Mouse (Mus musculus) stomach, embryonic 14.5 days (tissue): ENCODE measurements around the gene Spata31d1b. TPM values are rescaled to one million over a fixed set of nuclear protein-coding genes. Genes with fewer than 3 reads are reported as not detected.

ENCODE experiments used
- ATAC-seq: fragments of 200-750 bp; cut with Nextera tagmentation; 2 replicates; pipeline ENCODE4 v1.8.0; 2017; ENCODE audit warnings: low read depth, moderate TSS enrichment; ENCODE audit not compliant: insufficient number of reproducible peaks, insufficient read depth, low FRiP score
- H3K27ac ChIP-seq: fragments of 300-500 bp; sonication (generic); 2 replicates; pipeline ENCODE4 v1.5.1; 2014; ENCODE audit warnings: mild to moderate bottlenecking, low read length, moderate library complexity, mixed read lengths
- H3K27me3 ChIP-seq: fragments of 300-500 bp; sonication (generic); 2 replicates; pipeline ENCODE4 v1.6.1; 2014; ENCODE audit warnings: low read length, control low read depth, mixed read lengths; ENCODE audit not compliant: control insufficient read depth, insufficient read depth
- H3K36me3 ChIP-seq: fragments of 300-500 bp; sonication (generic); 2 replicates; pipeline ENCODE4 v1.6.1; 2014; ENCODE audit warnings: mild to moderate bottlenecking, control low read depth, low read length, moderate library complexity, mixed read lengths; ENCODE audit not compliant: control insufficient read depth, insufficient read depth
- H3K4me1 ChIP-seq: fragments of 300-500 bp; sonication (generic); 2 replicates; pipeline ENCODE4 v1.6.1; 2014; ENCODE audit warnings: low read length, control low read depth, mixed read lengths; ENCODE audit not compliant: control insufficient read depth, insufficient read depth
- H3K4me2 ChIP-seq: fragments of 300-500 bp; sonication (generic); replicated peaks from 2 replicates; pipeline ENCODE4 v1.6.1; 2014; ENCODE audit warnings: low read depth, low read length, control low read depth
- H3K4me3 ChIP-seq: fragments of 300-500 bp; sonication (generic); 2 replicates; pipeline ENCODE4 v1.5.1; 2014; ENCODE audit warnings: low read depth, low read length, control low read depth
- H3K9ac ChIP-seq: fragments of 300-500 bp; sonication (generic); replicated peaks from 2 replicates; pipeline ENCODE4 v1.6.1; 2014; ENCODE audit warnings: low read depth, mild to moderate bottlenecking, control low read depth, low read length, moderate library complexity, mixed read lengths
- H3K9me3 ChIP-seq: fragments of 300-500 bp; sonication (generic); 2 replicates; pipeline ENCODE4 v1.6.1; 2016; ENCODE audit warnings: low read depth, low read length, control low read depth; ENCODE audit not compliant: control insufficient read depth
- WGBS: fragments of 180-500 bp; shearing (Covaris S2); extraction: QIAGEN DNeasy Blood & Tissue Kit; methylation state at CpG from one replicate; pipeline ENCODE4 v1.1.7; 2014; 5-methylcytosine and 5-hydroxymethylcytosine counted together
- polyA plus RNA-seq: library from polyadenylated mRNA; unstranded; fragments of >200 nt; fragmentation: Nextera tagmentation; extraction: Ambion mirVana; gene quantifications from 2 replicates; pipeline ENCODE4 v1.2.1, GENCODE M21; 2014

Spata31d1b gene
- polyA plus RNA-seq, 1 experiment from 2014 or later: not detected

GRCm38 (mm10) chr13:59745462-59745861 lies 33.4 kb downstream of the Spata31d1b start:
- WGBS: 79% methylated on average over 6 of the region's 6 CpGs

GRCm38 (mm10) chr13:59746164-59746563 lies 34.1 kb downstream of the Spata31d1b start:
- Histone ChIP-seq H3K4me1 (no peaks in the 10 kb centered on the region), H3K36me3 (no peaks in the 10 kb centered on the region), H3K9ac (no peak overlapping the region), H3K4me2 (no peak overlapping the region), H3K9me3 (no peaks in the 10 kb centered on the region), H3K27ac (no peak overlapping the region), H3K27me3 (no peaks in the 10 kb centered on the region), H3K4me3 (no peak overlapping the region)
- no peak for ATAC-seq
- WGBS: 60% methylated on average over 6 of the region's 6 CpGs

More at GRCm38 (mm10) chr13:59745462-59745861, 33.4 kb downstream of the Spata31d1b start:
- Histone ChIP-seq H3K4me3 (no peak overlapping the region), H3K27me3 (no peaks in the 10 kb centered on the region), H3K9me3 (no peaks in the 10 kb centered on the region), H3K36me3 (no peaks in the 10 kb centered on the region), H3K4me2 (no peak overlapping the region), H3K27ac (no peak overlapping the region), H3K4me1 (no peaks in the 10 kb centered on the region), H3K9ac (no peak overlapping the region)
- no peak for ATAC-seq

- no peaks in the 10 kb centered on the region for H3K4me1 ChIP-seq
- no peaks in the 10 kb centered on the region for H3K36me3 ChIP-seq
- WGBS: 82% methylated on average over 9 of the region's 9 CpGs
- H3K27ac ChIP-seq: no peak within 1 kb of the TSS
- H3K4me2 ChIP-seq: no peak within 1 kb of the TSS
- no peak within 1 kb of the TSS for H3K4me3 ChIP-seq
- ATAC-seq: no peak
- no peaks in the 10 kb centered on the region for H3K27me3 ChIP-seq
- no peak within 1 kb of the TSS for H3K9ac ChIP-seq
- no peaks in the 10 kb centered on the region for H3K9me3 ChIP-seq
These were observed 34.6 kb downstream of the Spata31d1b start, which contains the start of gene 1700014D04Rik for GRCm38 (mm10) chr13:59746711-59747110. TSS of gene 1700014D04Rik (minus strand) at chr13:59746752.

- H3K4me1 ChIP-seq: no peaks in the 10 kb centered on the region
- H3K27ac ChIP-seq: no peak overlapping the region
- no peaks in the 10 kb centered on the region for H3K27me3 ChIP-seq
- no peaks in the 10 kb centered on the region; the same call in 1 of the 2 replicates for H3K36me3 ChIP-seq
- no peak overlapping the region for H3K9ac ChIP-seq
- ATAC-seq: no peak
- no peak overlapping the region for H3K4me3 ChIP-seq
- no peaks in the 10 kb centered on the region for H3K9me3 ChIP-seq
- no peak overlapping the region for H3K4me2 ChIP-seq
- WGBS: 68% methylated on average over 12 of the region's 12 CpGs
These were observed 38.2 kb downstream of the Spata31d1b start for GRCm38 (mm10) chr13:59750310-59750709.

GRCm38 (mm10) chr13:59756906-59757305 lies 44.8 kb downstream of the Spata31d1b start:
- no peak overlapping the region for H3K9ac ChIP-seq
- peaks cover 23% of the 10 kb centered on the region for H3K36me3 ChIP-seq
- H3K4me2 ChIP-seq: no peak overlapping the region
- no peaks in the 10 kb centered on the region for H3K4me1 ChIP-seq
- H3K4me3 ChIP-seq: no peak overlapping the region
- no peak overlapping the region for H3K27ac ChIP-seq
- 95% methylated on average over 7 of the region's 7 CpGs for WGBS
- no peak for ATAC-seq
- H3K27me3 ChIP-seq: no peaks in the 10 kb centered on the region
- H3K9me3 ChIP-seq: no peaks in the 10 kb centered on the region

GRCm38 (mm10) chr13:59762791-59763190 lies 50.7 kb downstream of the Spata31d1b start:
- ATAC-seq: no peak
- 83% methylated on average over 7 of the region's 7 CpGs for WGBS
- Histone ChIP-seq H3K4me1 (peaks cover 22% of the 10 kb centered on the region), H3K4me3 (no peak overlapping the region), H3K9ac (no peak overlapping the region), H3K9me3 (no peaks in the 10 kb centered on the region), H3K4me2 (no peak overlapping the region), H3K27me3 (no peaks in the 10 kb centered on the region), H3K36me3 (peaks cover 19% of the 10 kb centered on the region), H3K27ac (no peak overlapping the region)

- ATAC-seq: no peak
- Histone ChIP-seq H3K4me1 (peaks cover 38% of the 10 kb centered on the region), H3K9ac (no peak overlapping the region), H3K36me3 (no peaks in the 10 kb centered on the region; the same call in 1 of the 2 replicates), H3K27ac (peak overlapping the region; percentile 40; the same call in 1 of the 2 replicates), H3K27me3 (no peaks in the 10 kb centered on the region), H3K4me3 (no peak overlapping the region), H3K9me3 (no peaks in the 10 kb centered on the region), H3K4me2 (peak overlapping the region; percentile 70)
- WGBS: 50% methylated on average over 11 of the region's 11 CpGs
These were observed 54.9 kb downstream of the Spata31d1b start for GRCm38 (mm10) chr13:59766786-59767515.

- Histone ChIP-seq H3K27me3 (no peaks in the 10 kb centered on the region), H3K4me2 (peak overlapping the region; percentile 70), H3K9ac (peak overlapping the region; percentile 85), H3K36me3 (peaks cover 13% of the 10 kb centered on the region; the same call in 1 of the 2 replicates), H3K9me3 (no peaks in the 10 kb centered on the region), H3K4me3 (peak overlapping the region; percentile 81), H3K27ac (no peak overlapping the region; the same call in 1 of the 2 replicates), H3K4me1 (peaks cover 38% of the 10 kb centered on the region)
- WGBS: 25% methylated on average over 13 of the region's 13 CpGs
- ATAC-seq: no peak
These were observed 56.4 kb downstream of the Spata31d1b start for GRCm38 (mm10) chr13:59768531-59768930.
